Mouse (Mus musculus) retina, embryonic 14.5 days (tissue): ENCODE measurements at regions not wholly inside any gene's neighbourhood (a gene's known extent, or its start where the extent isn't known, plus 50 kb on each side); places are given as distances from the start of the nearest gene placed in this dataset.

Source experiments
- DNase-seq: peaks from one replicate; pipeline ENCODE4 v3.0.0-alpha.2; 2015; ENCODE audit warnings: low spot score

DNA sequence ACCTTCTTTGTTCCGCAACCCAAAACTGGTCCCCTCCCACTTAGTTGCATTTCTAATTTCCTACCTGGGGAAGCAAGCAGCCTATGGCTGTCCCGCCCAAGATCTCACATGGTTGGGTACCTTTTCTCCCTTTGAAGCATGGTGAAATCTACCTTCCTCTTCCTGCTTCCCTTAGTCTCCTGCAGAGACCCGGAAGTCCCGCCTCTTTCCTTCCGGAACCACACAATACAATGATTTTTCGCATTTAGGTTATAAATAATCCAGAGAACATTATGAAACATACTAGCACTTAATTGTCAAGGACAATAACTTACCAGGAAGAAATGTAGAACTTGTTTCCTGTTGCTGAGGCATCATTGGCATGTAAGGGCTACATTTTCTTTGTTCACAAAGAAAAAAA lies 58.8 kb downstream of the 1700009N14Rik start:
- DNase-seq: no peak

DNA sequence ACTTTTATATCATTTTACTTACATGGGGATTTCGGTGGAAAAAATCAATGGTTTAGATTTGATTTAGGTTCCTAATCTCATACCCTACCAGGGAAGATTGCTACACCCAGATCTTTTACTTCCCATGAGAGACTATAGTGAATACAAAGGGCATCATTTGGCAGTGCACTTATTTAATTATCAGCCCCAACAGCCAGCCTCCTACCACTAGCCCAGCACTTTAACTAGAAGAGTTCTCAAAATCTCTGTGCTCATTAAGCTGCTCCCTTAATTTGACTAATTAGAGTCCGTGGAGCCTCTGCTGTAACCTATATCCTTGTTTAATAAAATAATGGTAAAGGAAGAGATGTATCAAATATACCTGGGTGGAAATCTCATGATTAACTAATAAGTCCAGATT lies 77.4 kb downstream of the 1700009N14Rik start:
- DNase-seq: no peak

DNA sequence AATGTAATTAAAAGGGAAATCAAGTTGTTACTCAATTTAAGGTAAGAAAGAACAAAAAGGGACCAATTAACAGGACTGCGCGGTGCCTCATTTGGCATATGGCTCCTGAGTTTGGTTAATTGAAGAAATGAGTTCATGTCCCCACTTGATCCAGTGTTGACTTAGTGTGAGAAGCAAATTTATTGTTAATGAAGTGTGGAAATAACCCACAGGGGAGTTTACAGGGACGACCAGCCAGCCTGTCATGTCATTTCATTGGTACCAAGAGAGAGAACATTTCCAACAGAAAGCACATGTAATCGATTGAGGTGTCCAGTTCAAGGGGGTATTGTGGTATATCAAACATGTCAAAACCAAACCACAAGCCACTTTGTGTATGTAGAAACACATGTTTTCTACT lies 78.6 kb downstream of the 1700009N14Rik start:
- DNase-seq: no peak

DNA sequence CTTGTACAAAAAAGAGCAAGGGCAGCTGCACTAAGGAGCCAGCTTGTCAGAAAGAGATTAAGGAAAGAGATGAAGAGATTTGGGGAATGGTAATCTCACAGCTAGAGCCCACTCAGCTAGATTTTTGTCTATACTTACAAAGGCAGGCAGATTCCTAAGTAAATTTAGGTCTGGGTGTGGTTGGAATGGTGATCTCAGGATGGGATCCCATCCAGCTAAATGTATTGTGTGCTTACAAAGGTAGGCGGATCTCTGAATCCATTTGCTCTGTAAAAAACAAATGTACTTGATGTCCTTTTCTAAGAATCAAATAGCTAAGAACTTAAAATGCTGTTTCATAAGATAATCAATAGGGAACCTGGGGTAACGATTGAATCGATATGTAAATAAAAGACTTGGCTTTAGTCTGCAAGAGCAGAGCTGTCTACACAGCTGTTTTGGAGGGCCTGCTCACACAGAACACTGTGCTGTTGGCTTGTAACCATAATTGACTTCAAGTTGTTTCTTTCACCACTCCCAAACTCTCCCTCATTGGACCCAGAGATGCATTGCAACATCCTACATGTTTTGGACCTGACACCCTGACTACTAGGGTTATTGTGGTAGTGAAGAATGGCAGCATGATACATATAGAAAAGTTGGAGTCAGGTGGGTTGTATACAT lies 106.1 kb downstream of the 1700009N14Rik start:
- no peak for DNase-seq

DNA sequence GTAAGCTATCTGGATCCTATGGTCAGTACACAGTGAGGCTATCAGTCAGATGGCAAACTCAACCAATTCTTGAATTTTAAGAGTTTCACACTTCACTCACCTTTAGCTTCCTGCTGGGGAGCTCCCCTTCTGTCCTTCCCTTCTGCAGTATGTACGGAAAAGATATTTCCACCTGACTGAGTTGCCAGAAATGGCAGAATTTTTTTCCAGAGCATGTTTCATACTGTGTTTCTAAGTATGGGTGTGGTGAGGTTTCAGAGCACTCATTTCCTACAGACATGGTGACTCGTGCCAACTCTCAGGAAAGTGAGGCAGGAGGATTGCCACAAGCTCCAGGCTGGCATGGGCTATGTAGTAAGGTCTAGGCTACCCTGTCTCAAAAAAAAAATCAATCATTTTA lies 147.3 kb downstream of the 1700009N14Rik start:
- no peak for DNase-seq

DNA sequence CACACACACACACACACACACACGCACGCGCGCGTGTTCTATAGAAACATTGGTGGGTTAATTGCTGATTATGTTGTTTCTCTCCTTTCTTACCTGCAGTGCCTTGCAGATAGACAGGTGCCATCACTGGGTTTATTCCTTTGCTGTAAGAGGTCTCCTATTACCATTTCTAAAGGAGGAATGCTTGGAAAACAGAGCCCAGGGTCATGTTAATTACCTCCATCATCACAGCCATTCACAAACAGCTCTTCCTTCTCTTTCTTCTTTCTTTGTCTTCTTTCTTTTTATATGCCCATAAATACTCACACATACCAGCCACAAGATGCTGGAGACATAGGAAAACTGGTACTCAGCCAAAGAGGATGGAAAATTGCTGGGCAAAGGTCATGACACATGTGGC lies 155.0 kb downstream of the 1700009N14Rik start:
- DNase-seq: no peak

DNA sequence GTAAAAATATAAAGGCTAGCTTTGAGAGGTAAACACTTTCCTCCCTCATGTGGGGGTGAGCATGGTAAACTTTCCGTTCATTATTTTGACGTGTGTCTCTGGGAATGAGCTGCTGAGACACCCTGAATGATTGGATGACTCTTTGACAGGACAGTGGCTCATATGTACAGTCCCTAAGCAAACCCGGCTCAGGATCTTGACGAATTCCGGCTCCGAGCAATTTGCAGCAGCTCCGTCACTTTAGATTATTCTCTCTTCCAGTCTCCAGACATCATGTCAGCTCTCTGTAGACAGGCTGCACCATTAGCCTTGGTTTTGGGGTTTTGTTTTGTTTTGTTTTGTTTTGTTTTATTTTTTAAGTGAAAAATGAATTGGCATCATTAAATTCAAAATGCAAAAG lies 194.0 kb downstream of the 1700009N14Rik start:
- peak; percentile 39 for DNase-seq

DNA sequence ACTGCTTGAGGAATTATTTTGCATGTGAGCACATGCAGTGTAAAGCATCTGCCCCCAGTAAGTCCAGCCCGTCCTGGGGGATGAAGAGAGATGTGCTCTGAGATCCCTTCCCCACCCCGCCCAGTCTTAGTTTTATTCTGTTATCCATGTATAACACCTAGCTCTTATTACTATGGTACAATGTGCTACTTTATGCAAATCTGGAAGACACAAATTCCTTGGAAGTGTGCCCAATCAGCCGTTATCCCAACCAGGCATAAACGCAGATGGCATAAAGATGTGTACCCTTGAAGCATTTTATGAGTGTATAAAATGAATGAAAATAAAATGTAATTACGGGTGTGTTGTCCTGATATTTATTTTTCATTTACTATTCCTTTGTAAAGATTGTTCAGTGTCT lies 194.8 kb downstream of the 1700009N14Rik start:
- DNase-seq: no peak

DNA sequence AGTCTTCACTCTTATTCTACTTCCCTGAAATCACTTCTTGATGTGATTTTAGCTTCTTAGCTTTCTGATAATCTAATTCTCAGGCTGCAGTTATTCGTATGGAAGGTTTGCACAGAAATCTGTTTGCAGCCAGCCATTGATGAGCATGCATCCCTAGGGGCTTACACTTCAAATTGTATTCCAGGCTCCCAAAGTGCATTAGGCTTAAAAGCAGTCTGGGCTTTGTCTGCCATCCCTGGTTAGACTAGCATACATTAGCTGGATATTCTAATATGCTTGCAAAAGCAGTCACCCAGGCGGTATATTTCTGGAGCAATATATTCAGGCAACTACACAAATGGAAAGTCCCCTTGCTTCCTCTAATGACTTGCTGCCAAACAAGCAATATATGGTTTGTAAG lies 210.4 kb downstream of the 1700009N14Rik start:
- no peak for DNase-seq

DNA sequence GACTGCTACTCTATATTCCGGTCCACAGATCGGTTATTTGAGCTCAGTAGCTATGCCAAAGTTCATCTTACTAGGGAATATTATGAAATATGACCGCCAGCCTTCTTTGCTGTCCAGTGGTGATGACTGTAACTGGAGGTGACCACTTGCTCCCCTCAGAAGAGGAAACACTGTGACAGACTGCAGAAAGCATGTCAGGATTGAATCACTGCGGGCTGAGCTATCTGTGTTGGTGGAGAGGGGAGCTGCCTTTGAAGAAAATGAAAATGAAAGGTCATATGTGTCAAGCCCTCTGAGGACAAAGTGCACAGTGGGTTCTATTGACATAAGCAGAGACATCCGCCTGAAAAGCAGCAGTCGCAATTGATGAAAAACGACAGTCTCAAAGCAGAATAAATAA lies 222.5 kb downstream of the 1700009N14Rik start:
- DNase-seq: no peak

DNA sequence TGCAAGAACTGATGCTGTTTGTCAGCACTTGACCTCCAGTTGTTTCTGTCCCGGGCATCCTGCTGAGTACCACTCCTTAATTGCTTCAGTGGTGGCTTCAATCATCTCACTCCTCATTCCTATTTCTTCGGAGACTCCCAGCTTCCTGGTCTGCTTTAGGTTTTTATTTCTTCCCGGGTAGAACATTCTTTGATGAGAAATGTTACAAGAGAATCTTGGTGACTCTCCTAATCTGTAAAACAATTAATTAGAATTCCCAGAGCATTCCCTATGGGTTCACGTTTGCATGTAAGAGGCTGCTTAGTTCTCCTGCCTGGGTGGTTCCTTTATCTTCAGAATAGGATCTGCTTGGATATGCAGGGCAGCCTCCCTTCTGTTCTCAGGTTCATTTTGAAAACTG lies 245.1 kb downstream of the 1700009N14Rik start:
- DNase-seq: peak; percentile 49

DNA sequence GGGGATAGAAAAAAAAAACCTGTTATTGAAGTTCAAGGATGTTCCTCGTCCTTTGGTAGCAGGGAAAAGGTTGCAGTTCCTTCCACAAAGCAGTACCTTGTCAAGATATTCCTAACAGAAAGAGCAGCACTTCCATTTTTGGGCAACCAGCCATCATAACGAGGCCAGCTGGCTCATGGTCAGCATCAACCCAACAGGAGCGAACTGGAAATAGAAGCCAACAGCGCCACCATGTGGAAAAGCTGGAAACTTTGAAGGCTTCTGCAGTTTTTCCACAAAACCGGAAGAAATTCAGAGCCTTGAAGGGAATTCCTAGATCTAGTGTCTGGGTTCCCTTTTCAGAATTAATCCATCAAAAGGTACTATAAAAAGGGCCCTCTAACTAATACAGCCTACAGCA lies 247.5 kb downstream of the 1700009N14Rik start:
- peak; percentile 73 for DNase-seq

DNA sequence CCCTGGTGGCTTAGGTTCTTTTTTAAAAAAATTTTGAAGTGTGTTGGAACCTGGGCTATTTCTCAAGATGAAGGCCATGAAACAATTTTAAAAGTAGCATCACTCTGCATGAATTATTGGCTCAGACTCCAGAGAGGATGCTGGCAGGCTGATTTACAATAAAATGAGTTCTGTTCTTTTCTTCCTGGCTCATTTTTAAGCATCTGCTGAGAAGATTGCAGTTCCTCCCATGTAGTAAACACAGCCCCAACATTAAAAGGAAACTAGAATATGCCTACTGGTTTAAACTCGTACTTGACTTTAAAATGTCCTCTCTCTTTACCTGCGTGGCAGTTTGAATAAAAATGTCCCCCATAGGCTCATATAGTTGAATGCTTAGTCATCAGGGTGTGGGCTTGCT lies 249.3 kb downstream of the 1700009N14Rik start:
- no peak for DNase-seq

DNA sequence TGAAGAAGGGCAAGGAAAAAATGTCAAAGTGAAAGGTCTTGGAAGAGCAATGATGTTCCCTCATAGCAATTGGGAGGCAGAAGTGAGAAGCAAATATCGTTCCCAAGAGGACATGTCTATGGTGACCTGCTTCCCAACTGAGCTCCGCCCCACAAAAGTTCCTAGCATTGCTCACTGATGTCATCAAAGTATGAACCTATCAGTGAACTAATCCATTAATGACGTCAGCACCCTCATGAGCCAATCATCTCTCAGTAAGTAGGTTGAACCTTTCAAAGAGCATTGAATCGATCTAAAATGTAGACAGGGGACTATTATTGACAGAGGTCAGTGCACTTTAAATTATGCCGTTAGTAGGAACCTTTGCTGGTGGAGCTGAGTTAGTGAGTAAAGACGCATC lies 267.4 kb downstream of the 1700009N14Rik start:
- no peak for DNase-seq

DNA sequence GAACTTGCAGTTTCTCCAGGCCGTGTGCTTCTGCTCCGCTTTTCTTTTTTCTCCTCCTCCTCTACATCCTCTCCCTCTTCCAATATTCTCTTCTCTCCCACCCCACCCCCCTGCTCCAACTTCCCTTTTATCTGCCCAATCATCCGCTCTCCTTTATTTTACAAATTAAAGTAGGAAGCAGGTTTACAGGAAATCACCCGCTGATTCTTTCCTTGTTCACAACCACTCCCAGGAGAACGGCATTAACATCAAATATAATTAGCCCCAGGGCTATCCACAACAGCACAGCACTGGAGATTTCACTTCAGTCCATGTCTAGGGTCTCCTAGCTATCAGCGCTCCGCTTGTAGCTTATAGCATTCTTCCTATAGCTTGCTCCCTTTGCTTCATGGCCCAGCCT lies 268.6 kb downstream of the 1700009N14Rik start:
- no peak for DNase-seq

DNA sequence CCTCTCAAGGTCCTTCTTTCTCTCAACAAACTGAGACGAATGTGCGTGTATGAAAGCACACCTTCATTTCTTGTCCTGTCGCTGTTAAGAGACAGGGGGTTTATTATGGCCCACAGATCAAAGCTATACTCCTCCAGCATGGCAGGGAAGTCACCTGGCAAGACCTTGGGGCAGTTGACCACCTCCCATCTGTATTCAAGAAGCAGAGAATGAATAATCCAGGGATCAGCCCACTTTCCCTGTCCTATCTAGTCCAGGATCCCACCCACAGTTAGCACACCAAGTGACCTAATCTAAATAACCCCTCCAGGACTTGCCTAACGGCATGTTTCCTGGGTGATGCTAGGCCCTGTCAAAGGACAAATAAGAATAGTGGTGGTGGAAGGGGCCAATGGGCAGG lies 269.9 kb downstream of the 1700009N14Rik start:
- DNase-seq: no peak

DNA sequence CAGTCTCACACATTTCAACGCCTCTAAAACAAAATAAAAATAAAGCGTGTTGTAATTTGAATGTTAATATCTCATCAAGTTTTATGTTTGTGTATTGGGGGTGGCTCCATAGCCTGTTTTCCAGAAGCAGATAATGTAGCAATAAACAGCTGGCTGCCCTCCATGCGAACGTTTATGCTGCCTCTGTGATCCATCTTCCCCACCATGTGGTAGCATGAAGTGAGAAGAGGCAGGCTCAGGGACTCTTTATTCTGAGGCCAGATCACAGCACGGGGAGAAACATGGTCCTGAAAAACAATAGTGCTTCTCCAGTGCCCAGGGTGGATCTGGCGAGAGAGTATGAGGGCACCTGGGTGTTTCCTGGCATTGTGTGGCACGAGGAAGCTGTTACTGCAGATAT lies 271.4 kb downstream of the 1700009N14Rik start:
- no peak for DNase-seq

DNA sequence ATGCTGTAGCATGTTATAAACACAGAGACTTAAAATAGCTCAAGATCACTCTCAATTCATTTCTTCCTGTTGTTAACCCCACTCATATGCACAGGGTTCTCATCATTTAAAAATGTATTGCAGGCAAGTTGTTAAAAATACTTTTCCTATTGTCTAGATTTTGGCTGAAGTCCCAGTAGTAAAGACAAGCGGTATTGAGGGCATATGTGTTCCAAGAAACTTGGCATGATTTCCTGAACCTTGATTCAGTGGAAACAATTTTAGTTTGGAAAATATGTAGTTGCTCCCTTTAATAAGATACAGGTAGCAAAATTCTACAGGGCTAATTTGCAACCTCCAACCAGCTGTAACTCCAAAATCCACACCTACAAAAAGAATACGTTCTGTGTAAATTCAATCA lies 315.5 kb downstream of the 1700009N14Rik start:
- DNase-seq: no peak

DNA sequence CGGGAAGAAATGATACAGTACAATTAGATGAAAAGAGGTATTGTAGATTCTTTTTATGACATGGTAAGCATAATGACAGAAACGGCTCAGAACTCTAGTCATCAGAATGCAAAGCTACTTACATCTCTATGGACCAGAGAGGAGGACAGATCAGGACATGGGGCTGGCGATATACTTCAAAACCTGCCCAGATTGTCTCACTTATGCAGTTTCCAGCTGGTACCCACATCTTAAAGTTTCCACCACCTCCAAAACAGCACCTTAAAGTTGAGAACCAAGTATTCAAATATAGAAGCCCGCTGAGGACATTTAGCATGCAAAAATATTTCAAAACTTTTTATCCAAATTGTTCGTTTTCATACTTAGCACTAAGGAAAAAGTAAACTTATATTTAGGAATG lies 341.0 kb downstream of the 1700009N14Rik start:
- no peak for DNase-seq

DNA sequence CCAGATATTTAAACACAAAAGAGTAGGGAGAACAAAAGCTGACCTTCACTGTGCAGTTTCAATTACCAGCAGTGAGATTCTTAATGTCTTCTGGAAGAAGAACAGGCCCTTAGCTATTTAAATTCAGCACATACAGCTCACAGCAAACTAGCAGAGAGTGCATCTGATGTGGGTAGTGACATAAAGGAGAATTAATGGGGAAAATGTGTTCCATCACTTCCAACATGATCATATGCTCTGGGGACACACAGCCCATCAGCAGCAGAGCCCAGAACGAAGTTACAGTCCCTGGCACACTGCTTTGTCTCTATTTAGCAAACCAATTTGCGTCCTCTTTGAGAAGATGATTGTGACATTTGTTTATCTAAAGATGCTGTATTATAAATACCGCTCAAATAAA lies 332.9 kb upstream of the Aco1 start:
- no peak for DNase-seq

DNA sequence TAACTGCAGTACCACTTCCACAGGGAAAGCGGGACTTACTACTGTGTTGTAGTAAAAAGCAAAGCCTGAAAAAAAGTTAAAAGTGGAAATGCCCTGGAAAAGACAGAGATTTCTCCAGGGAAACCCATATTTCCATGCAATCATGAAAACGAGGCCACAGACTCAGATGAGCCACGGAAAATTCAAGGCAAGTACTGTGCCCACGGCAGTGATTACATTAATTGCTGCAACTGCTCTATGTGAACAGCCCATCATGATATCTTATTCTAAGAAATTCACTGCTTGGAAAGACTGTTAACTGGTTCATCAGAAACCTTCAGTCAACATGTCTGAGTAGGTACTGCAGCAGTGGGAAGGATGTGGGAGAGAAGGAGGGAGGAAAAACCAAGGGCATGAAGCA lies 330.1 kb upstream of the Aco1 start:
- DNase-seq: no peak

DNA sequence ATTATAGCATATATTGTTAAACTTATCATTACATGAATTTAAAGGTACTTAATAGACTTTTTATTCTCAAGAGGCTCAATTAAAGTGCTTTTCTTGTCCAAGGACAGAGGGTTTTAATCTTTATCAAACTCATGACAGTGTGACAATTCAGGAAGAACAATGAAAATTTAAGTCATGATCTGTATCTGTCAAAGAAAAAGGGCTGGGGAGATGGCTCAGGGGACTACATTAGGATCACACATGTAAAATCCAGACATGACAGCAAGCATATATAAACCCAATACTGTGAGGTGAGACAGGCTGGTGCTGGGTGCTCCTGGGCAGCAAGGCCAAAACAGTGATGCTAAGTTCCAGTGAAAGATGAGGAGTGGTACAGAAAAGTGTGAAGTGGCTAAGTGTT lies 327.3 kb upstream of the Aco1 start:
- no peak for DNase-seq

DNA sequence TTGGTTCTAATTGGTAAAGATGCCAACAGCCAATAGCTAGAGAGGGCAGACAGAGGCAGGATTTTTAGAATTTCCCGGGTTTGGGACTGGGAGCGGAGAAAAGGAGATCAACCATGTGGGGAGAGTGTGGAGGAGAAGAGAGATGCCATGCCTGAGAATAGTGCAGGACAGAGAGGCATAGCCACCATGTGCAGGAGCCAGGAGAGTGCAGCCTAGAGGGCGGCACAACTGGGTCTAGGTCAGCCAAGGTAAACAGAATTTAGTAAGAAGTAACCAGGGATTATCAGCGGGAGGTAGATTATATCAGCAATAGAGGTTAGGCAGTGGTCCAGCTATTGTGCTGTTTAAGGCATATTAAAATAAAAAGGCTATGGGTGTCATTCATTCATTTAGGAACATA lies 325.2 kb upstream of the Aco1 start:
- DNase-seq: no peak

DNA sequence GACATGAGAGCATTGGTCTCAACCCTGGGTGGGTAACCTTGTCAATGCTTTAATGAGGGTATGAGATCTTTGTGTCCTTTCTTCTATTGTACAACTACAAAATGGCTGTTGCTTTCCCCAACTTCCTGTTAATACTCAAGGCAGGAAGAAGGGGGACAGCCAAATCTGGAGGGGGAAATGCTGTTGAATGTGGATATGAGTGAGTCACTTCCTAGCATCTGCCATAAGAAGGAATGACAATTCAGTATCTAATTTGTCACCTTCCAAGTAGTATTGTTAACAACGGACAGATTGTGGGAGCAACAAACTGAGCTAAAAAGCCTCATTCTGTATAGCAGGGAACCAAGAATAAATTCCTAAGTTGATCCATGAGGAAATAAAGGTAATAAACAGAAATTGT lies 309.2 kb upstream of the Aco1 start:
- no peak for DNase-seq
